Mouse (Mus musculus): ENCODE data around the gene Jam3.

- no peak for TF ChIP-seq CTCF (IDR thresholded peaks at IDR 0.05; ENCODE audit: borderline replicate concordance, extremely low read depth, insufficient read depth, insufficient read length)
- TF ChIP-seq POLR2A (IDR thresholded peaks at IDR 0.05; ENCODE audit: borderline replicate concordance, extremely low read depth, insufficient read depth, insufficient read length, poor library complexity, severe bottlenecking), result no peak
Measured at GRCm38 (mm10) chr9:27164957-27165356, 9.7 kb upstream of the Jam3 start.
